Mouse (Mus musculus) lung, postnatal 36 days (tissue): Measurements from ENCODE around the gene Mfap3l.
"Not testable (repeated sequence)": the region's sequence is repeated elsewhere in the genome, so short reads cannot be mapped to it uniquely, and the experiment has no call there.

Source experiments
- DNase-seq: peaks from one replicate; pipeline ENCODE4 v3.0.0; 2022; ENCODE audit warnings: mixed read lengths

Mfap3l gene

DNA sequence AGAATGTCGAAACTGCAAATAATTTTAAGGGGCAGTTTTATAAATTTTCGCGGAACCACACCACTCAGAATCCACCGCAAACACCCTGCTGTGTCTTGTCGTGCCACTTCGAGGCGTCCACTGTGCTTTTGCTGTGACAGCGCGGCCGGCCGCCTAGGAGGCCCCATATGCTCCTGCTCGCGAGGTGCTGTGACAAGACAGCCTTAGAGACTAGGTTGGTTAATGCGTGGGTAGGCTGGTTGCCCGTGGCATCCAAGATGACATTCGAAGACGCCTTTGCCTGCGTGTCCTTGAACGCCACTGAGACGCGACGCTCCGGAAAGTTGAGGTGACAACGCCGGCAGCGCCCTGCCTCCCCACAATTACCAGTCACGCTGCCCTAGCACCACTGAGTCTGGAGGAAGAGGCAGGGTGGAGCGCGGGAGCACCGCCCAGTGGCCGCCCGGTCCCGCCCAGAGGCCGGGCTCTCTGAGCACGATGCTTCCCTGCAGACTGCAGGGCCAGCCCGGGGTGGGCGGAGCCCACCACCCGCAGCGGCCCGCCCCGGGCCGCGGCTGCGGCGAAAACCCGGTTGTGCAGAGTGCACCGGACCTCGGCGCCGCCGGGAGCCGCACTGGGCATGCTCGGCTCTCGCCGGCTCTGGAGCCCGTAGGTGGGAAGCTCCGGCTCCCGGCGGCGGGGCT is at the start of gene Mfap3l:
Gene Mfap3l, plus strand, starts transcription at position 578 of the 683 bp plus-strand sequence.
- DNase-seq = peak; percentile 93

GRCm38 (mm10) chr8:60583369-60583768 is 49.3 kb upstream of the Mfap3l start:
- no peak for DNase-seq

DNA sequence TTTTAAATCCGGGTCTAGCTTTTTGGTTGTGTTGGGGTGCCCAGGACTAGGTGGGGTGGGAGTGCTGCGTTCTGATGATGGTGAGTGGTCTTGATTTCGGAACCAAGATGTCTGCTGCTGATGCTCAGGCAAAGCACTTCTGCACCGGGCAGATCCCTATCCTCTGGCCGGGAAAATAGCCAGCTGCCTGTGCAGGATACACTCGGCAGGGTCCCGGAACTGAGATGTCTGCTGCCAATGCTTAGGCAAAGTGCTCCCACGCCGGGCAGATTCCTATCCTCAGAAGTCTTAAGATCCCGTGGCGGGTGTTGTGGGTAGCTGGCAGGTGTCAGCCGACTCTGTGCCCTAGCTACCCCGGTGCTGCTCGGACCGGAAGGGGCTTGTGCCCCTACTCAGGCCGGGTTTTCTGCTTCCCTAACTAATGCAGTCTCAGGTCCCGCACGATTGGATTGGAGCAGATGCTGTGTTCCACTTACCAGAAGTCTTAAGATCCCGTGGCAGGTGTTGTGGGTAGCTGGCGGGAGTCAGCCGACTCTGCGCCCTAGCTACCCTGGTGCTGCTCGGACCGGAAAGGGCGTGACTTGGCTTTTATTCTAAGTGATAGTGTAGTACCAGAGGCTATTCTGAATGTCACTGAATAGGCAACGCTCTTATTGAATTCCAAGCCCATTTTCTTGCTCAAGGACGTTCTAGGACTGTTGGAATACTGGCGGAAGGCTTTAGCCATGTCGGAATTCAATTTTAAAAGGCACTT is 41.1 kb upstream of the Mfap3l start:
- not testable (repeated sequence) for DNase-seq

DNA sequence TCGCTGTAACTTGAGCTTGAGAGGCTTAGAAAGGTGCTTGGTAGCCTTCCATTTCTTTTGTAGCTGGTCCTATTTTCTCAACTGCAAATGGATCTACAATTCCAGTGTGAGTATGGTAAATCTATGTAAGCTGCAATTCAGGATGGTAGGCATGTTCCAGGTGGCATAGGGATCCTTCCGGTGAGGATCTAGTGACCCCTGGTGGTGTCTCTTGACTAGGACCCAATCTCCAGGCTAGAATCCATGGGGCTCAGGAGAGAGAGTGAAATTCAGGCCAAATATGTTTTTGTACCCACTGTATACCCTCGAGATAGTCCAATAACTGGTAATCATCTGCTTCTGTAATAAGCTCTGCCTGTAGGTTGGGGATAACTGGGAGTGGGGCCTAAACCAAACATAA is 37.9 kb upstream of the Mfap3l start:
- DNase-seq = peak; percentile 17

DNA sequence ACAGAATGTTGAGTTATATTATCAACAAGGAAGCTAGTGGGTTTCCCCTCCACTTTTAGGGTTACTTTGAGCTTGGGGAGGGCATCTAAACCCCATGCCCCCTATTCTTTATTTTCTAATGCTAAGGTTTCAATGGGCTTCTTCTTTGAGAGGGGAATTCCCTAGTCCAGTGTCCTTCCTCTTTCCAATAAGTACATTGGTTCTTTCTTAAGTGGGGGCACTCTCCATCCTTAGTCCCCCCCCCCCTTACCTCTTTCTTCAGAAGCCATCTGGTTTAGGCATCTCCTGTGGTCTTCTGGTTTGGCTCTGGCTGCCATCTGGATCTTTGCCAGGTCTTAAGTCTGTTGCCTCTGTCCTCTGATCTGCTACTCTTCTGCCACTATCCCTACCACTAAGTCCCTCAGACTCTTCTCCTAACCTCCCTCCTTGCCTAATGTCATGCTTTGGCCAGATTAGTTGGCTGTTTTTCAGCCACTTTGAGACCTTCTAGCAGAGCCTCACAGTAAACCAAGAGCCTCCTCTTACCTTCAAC is 21.0 kb upstream of the Mfap3l start:
- no peak for DNase-seq

GRCm38 (mm10) chr8:60616928-60617327 is 15.7 kb upstream of the Mfap3l start:
- peak; percentile 62 for DNase-seq

DNA sequence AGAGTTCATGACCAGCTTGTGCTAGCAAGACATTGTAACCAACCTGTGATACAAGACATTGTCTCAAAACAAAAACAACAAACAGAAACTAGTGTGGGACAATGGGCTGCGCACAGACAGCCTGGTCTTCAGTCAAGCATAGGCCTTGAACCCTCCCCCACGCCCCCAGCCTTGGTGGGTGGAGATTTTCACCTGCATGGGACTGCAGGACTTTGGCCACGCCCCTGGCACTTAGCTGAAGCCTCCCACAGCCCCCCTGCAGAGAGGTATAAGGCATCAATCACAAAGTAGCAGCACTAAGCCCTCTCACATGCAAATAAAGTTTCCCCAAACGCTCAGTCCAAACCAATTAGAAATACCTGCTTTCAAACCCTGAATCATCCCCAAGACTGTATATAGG is 11.1 kb upstream of the Mfap3l start:
- DNase-seq = no peak

GRCm38 (mm10) chr8:60622056-60622455 is 10.6 kb upstream of the Mfap3l start:
- DNase-seq = no peak

GRCm38 (mm10) chr8:60623438-60623837 is 9.2 kb upstream of the Mfap3l start:
- no peak for DNase-seq

DNA sequence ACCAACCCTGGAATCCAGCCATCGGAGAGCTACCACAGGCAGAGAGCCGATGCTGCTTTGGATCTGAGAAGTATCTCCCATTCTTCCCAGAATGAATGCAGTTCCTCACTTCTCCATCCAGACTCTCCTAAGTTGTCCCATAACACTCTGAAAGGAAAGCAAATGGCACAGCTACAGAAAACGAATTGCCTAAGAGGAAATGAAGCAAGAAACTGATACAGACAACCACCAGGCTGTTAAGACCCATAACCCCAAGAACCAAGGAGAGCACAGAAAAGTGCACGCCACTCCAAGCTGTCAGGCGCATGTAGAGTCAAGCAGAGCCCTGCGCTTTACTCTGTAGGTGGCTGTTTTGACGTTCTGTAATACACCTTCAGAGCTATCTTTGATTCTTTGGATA is 7.9 kb upstream of the Mfap3l start:
- no peak for DNase-seq

DNA sequence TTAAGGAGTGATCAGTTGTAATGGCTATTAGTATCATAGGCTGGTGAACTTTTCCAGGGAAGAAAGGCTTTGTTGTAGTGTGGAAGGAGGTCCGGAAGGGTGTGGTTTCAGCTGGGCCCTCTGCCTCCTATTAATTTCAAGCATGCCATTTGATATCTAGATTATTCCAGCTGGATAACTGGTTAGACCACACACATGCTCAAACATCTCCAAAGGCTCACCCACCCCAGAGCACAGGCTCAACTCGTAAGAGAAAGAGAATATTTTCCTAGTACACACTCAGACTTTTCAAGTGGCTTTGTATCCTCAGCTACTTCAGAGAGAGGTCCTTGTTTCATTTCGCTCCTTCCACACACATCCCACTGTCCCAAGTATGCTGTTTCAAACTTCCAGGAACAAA is 4.7 kb upstream of the Mfap3l start:
- peak; percentile 56 for DNase-seq

GRCm38 (mm10) chr8:60629059-60629458 is 3.6 kb upstream of the Mfap3l start:
- no peak for DNase-seq

GRCm38 (mm10) chr8:60631504-60631934 is 1.1 kb upstream of the Mfap3l start:
- DNase-seq = peak; percentile 80

GRCm38 (mm10) chr8:60632933-60633655 is 467 bp downstream of the Mfap3l start:
- peak; percentile 28 for DNase-seq

GRCm38 (mm10) chr8:60634921-60635320 is 2.3 kb downstream of the Mfap3l start:
- no peak for DNase-seq

GRCm38 (mm10) chr8:60635846-60636245 is 3.2 kb downstream of the Mfap3l start:
- no peak for DNase-seq

- DNase-seq = no peak
These were observed 7.4 kb downstream of the Mfap3l start for GRCm38 (mm10) chr8:60640046-60640445.

DNA sequence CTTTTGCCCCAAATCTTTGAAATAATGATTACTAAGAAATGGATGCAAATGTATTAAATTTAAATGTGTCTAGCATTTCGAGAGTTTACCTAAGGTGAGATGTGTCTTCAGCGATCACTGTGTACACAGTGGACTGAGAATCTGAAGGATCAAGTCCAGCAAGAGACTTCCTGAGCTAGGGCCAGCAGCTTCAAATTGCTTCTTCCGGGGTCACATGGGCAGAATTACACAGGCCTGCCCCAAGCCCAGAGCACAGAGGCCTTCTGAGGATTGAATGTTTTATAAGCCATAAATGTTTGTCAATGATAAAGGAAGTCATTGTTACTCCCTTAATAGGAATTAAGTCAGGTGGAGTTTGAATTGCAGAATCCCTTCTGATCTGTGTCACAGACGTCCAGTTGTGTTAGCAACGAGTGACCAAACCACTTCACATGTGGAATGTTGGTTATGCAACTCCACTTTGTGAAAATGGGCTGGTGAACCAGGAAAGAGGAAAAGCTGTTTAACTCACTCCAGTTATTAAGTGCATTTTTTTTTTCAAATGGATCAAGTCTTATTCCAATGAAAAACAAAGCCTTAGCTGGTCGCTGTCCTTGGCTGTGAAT is 10.9 kb downstream of the Mfap3l start:
- peak; percentile 90 for DNase-seq

GRCm38 (mm10) chr8:60645164-60645563 is 12.5 kb downstream of the Mfap3l start:
- no peak for DNase-seq

DNA sequence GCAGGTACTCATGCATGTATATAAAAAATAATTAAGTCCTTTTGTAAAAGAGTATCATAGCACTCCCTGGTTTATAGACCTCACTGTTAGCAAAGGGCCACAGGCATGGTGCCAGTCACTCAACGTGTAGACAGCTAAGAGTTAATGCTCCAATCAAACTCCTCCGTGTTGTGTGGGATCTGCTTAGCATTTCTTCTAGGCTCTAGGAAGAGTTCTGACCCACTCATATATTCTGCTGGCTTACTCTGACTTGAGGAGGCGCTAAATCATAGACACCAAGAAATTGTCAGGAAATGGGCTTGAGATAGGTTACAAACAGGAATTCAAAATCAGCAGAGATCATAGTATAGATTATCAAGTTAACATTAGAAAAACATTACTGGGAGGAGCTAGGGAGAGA is 13.3 kb downstream of the Mfap3l start:
- DNase-seq = no peak

GRCm38 (mm10) chr8:60647291-60647690 is 14.7 kb downstream of the Mfap3l start:
- DNase-seq = no peak

DNA sequence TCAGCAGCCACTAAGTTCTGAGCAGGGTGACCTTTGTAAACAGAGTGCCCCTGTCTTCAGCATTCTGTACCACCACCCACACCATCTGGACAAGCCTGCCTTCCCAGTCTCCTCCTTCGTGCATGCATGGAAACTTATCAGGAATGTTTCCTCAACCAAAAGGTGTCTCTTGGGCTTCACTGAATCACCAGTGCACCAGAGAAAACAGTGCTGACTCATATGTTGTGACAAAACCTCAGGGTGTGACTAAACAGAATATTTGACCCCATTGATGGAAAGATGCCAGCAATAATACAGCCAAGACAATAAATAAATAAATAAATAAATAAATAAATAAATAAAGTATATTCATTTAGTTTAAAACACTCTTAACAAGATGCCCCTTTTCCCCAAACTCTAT is 16.5 kb downstream of the Mfap3l start:
- DNase-seq = no peak

DNA sequence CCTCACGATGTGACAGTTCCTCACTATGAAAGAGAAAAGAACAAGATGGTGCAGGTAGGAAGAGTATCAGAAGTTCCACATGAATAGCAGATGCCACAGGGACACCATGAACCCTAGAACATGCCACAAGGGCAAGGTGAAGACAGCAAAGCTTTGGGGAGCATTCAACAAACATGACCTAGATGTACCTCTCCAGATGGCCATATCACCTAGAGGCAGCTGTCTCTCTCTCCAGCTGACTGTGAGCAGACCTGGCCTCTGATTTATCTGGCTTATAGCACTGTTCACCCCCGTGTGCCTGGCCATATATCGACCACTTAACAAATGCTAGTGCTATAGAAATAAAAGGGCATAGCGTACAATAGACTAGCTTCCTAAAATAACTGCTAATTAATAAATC is 17.5 kb downstream of the Mfap3l start:
- DNase-seq = no peak
